Mouse (Mus musculus): ENCODE results near the gene Pakap. TPM values are rescaled to one million over a fixed set of nuclear protein-coding genes. Genes with fewer than 3 reads are reported as not detected.

The Pakap gene
- polyA plus RNA-seq, 1 experiment from 2014 or later: 57.2 TPM

DNA sequence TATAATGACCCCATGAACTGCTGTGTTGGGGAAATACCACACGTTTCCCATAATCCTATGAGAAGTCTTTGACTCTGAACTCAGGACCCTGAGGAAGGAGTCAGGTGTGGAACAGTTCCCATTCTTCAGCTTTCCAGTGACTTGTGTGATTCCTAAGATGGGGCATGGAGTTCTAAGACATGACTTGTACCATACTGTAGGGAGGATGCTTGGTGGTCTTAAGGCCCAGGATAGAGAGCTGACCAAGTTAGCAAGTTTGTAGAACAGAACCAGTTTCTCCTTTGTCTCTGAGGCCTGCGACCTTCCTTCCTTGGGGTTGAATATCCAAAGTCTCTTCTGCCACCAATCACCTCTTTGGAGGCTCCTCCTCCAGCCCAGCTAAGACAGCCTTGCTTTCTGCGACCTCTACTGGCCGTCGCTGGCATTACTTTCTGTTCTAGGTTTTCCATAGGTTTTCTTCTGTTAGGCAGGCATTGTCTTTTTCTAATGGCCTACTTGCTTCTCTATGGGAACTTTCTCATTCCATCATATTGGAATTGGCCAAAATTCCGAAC lies 311.9 kb downstream of the Pakap start:
- no peak overlapping the region for H3K9ac ChIP-seq

GRCm38 (mm10) chr4:57883520-57884421 lies 315.8 kb downstream of the Pakap start:
- no peaks in the 10 kb centered on the region for H3K36me3 ChIP-seq (ENCODE audit: insufficient read depth)
- 59% methylated on average over 7 of the region's 7 CpGs for WGBS
- peaks cover 14% of the 10 kb centered on the region; the same call in 1 of the 2 replicates for H3K4me1 ChIP-seq (ENCODE audit: insufficient read depth)
- no peak overlapping the region for H3K9ac ChIP-seq
- DNase-seq (peak; percentile 83), ATAC-seq (ENCODE audit: insufficient read depth) (peak; percentile 39; the same call in 1 of the 2 replicates)
- H3K27me3 ChIP-seq (ENCODE audit: insufficient read depth, low read length): no peaks in the 10 kb centered on the region
- H3K4me2 ChIP-seq: no peak overlapping the region
- TF ChIP-seq CTCF (IDR thresholded peaks at IDR 0.05; ENCODE audit: low read depth): no peak
- H3K4me3 ChIP-seq (ENCODE audit: low read depth, low read length): no peak overlapping the region
- peak overlapping the region; percentile 26; the same call in 1 of the 2 replicates for H3K27ac ChIP-seq (ENCODE audit: low read depth)
- no peaks in the 10 kb centered on the region for H3K9me3 ChIP-seq (ENCODE audit: low read depth, low read length)

More for the DNA sequence above, 311.9 kb downstream of the Pakap start:
- DNase-seq: peak; percentile 94
- Histone ChIP-seq H3K4me2 (no peak overlapping the region), H3K4me3 (ENCODE audit: low read depth, low read length) (no peak overlapping the region), H3K4me1 (ENCODE audit: insufficient read depth) (peaks cover 6% of the 10 kb centered on the region; the same call in 1 of the 2 replicates), H3K27ac (ENCODE audit: low read depth) (no peak overlapping the region), H3K27me3 (ENCODE audit: insufficient read depth, low read length) (no peaks in the 10 kb centered on the region), H3K36me3 (ENCODE audit: insufficient read depth) (no peaks in the 10 kb centered on the region), H3K9me3 (ENCODE audit: low read depth, low read length) (no peaks in the 10 kb centered on the region)
- WGBS: 12% methylated on average over 6 of the region's 6 CpGs
- peak; percentile 94 for TF ChIP-seq CTCF (IDR thresholded peaks at IDR 0.05; ENCODE audit: low read depth)
- ATAC-seq (ENCODE audit: insufficient read depth): peak; percentile 58; the same call in 1 of the 2 replicates

DNA sequence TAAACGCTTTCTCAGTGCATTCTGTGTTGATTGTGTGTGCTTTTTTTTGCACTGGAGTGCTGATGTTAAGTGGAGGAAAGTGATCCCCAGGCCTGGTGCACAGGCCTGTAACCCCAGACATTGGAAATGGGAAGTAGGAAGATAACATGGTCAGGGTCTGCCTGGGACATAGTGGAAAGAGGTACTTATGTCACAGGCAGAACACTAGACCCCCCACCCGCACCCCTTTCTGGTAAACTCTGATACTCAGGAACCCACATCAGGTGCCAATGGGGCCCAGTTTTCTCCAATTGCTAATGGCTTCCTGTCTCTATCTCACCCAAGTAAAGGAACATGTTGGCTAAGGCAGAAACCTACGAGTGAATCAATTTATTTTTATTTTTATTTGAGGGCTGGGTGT lies 316.5 kb downstream of the Pakap start:
- ATAC-seq (ENCODE audit: insufficient read depth) (no peak), DNase-seq (no peak)
- 80% methylated on average over 3 of the region's 3 CpGs for WGBS
- peaks cover 14% of the 10 kb centered on the region; the same call in 1 of the 2 replicates for H3K4me1 ChIP-seq (ENCODE audit: insufficient read depth)
- H3K27ac ChIP-seq (ENCODE audit: low read depth): no peak overlapping the region
- no peaks in the 10 kb centered on the region for H3K27me3 ChIP-seq (ENCODE audit: insufficient read depth, low read length)
- H3K36me3 ChIP-seq (ENCODE audit: insufficient read depth): no peaks in the 10 kb centered on the region
- no peak overlapping the region for H3K4me3 ChIP-seq (ENCODE audit: low read depth, low read length)
- no peak overlapping the region for H3K9ac ChIP-seq
- no peak for TF ChIP-seq CTCF (IDR thresholded peaks at IDR 0.05; ENCODE audit: low read depth)
- no peaks in the 10 kb centered on the region for H3K9me3 ChIP-seq (ENCODE audit: low read depth, low read length)
- H3K4me2 ChIP-seq: no peak overlapping the region

DNA sequence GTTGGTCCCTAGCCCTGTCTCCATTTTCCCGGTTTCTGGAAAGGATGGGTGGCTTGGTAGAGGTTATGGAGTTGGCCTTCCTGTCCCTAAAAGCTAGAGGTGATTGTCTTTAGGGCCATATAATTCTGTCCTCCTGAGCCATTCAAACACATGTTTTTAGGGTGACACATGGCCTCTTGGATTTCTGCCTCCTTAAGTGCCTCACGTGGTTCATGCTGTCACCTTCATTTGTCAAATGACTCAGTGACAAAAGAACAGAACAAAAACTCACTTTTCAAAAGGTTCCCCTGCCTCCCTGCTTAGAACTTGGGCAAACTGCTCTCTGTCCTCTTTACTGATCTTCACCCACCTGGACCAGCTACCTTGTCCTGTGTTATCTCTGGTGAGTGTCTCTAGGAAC lies 317.2 kb downstream of the Pakap start:
- TF ChIP-seq CTCF (IDR thresholded peaks at IDR 0.05; ENCODE audit: low read depth): no peak

DNA sequence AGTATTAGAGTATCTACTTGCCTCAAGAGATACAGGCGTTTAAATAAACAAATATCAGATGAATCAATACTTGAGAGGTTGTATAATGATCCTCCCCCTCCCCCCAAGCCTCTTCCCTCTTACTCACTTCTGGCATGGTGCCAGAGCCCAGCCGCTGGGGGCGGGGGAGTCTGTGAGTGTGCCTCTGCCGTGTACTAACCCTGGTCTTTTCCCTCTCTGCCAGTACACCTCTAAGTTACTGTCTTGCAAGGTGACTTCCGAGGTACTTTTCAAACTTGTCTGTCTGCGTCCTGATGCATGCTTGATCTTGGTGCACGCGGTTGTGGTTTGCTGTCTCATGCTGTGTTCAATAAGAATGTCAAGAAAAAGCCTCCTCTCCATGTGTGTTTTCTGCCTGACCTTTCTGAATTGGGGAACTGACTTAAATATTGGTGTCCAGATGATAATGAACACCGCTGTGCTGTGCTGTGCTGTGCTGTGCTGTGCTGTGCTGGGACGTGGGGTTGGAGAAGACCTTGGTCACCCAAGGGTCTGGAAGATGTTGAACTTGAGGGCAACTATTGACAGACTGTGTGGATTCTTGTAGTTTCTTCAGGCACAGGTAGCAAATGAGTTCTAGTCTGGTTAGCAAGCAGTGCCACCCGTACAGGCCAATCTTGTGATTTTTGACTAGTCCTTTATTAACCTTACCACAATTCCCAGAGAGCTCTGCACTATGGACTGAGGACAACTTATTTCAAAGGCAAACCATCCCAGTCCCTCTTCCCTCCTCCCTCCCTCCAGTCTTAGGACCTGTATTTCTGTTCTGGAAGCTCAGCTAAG lies 318.3 kb downstream of the Pakap start:
- DNase-seq (peak; percentile 77), ATAC-seq (ENCODE audit: insufficient read depth) (0 out of 2 replicates have a peak, but pooled peaks have one; percentile 38)
- H3K36me3 ChIP-seq (ENCODE audit: insufficient read depth): no peaks in the 10 kb centered on the region
- H3K9ac ChIP-seq: no peak overlapping the region
- H3K27me3 ChIP-seq (ENCODE audit: insufficient read depth, low read length): no peaks in the 10 kb centered on the region
- no peak overlapping the region for H3K27ac ChIP-seq (ENCODE audit: low read depth)
- 42% methylated on average over 11 of the region's 11 CpGs for WGBS
- no peak overlapping the region for H3K4me3 ChIP-seq (ENCODE audit: low read depth, low read length)
- TF ChIP-seq CTCF (IDR thresholded peaks at IDR 0.05; ENCODE audit: low read depth): no peak
- peaks cover 14% of the 10 kb centered on the region; the same call in 1 of the 2 replicates for H3K4me1 ChIP-seq (ENCODE audit: insufficient read depth)
- no peak overlapping the region for H3K4me2 ChIP-seq
- H3K9me3 ChIP-seq (ENCODE audit: low read depth, low read length): no peaks in the 10 kb centered on the region

More for the DNA sequence above, 317.2 kb downstream of the Pakap start:
- no peak overlapping the region for H3K4me2 ChIP-seq
- peaks cover 14% of the 10 kb centered on the region; the same call in 1 of the 2 replicates for H3K4me1 ChIP-seq (ENCODE audit: insufficient read depth)
- DNase-seq (no peak), ATAC-seq (ENCODE audit: insufficient read depth) (no peak)
- H3K9ac ChIP-seq: no peak overlapping the region
- no peaks in the 10 kb centered on the region for H3K9me3 ChIP-seq (ENCODE audit: low read depth, low read length)
- H3K36me3 ChIP-seq (ENCODE audit: insufficient read depth): no peaks in the 10 kb centered on the region
- no peak overlapping the region for H3K27ac ChIP-seq (ENCODE audit: low read depth)
- WGBS: 62% methylated on average over 2 of the region's 2 CpGs
- no peak overlapping the region for H3K4me3 ChIP-seq (ENCODE audit: low read depth, low read length)
- no peaks in the 10 kb centered on the region for H3K27me3 ChIP-seq (ENCODE audit: insufficient read depth, low read length)

DNA sequence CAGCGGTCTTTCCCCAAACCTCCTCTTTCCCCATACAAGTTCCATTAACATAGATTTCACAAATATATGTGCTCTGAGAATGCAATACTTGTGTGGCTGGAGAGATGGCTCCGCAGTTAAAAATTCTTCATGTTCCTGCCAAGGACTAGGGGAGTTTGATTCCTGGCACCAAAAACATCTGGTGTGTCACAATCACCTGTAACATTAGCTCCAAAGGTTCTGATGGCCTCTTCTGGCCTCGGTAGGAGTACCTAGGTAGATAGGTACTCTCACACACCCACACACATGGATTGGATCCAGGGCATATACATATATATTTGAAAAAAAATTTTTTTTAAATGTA lies 318.9 kb downstream of the Pakap start:
- peaks cover 14% of the 10 kb centered on the region; the same call in 1 of the 2 replicates for H3K4me1 ChIP-seq (ENCODE audit: insufficient read depth)
- TF ChIP-seq CTCF (IDR thresholded peaks at IDR 0.05; ENCODE audit: low read depth): no peak
- DNase-seq (no peak), ATAC-seq (ENCODE audit: insufficient read depth) (no peak)
- no peaks in the 10 kb centered on the region for H3K9me3 ChIP-seq (ENCODE audit: low read depth, low read length)
- H3K9ac ChIP-seq: no peak overlapping the region
- H3K27ac ChIP-seq (ENCODE audit: low read depth): no peak overlapping the region
- H3K4me3 ChIP-seq (ENCODE audit: low read depth, low read length): no peak overlapping the region
- no peak overlapping the region for H3K4me2 ChIP-seq
- no peaks in the 10 kb centered on the region for H3K27me3 ChIP-seq (ENCODE audit: insufficient read depth, low read length)
- 86% methylated on average over 3 of the region's 3 CpGs for WGBS
- no peaks in the 10 kb centered on the region for H3K36me3 ChIP-seq (ENCODE audit: insufficient read depth)
